Mouse (Mus musculus) naive thymus-derived CD4-positive, alpha-beta T cell, adult 2 months (primary cell): ENCODE results near the gene Spin4.
A peak's percentile ranks its signal among the peaks of the same experiment; 100 is the strongest.

Experiments
- DNase-seq: peaks from one replicate; pipeline ENCODE4 v3.0.0-alpha.2; 2011; ENCODE audit warnings: low read depth

The Spin4 gene

DNA sequence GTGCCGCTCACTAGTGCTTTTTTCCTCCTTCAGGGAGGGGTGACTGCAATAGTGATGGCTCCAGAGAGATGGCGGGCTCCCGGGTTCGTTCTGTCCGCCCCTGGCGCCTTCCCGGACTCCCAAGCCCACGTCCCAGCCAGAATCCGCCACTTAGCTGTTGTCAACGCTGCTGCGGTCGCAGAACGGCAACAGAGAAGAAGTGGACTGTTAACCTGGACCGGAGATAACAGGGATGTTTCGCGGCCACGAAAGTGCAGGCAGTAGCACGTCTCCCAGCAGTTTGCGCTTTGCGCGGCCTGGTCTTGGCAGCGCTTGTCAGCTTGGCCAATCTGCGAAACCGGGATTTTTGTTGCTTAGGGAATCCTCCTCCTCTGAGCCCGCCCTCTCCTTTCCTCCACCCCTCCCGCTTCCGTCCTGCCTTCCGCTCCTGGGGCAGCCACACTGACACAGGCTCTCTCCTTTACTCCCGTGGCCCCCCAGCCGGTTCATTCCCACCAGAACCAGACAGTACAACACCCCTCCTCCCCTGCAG is at the start of gene Spin4:
Gene Spin4 (minus strand): TSS at position 322 of the 532 bp plus-strand sequence.
- DNase-seq = peak; percentile 12

DNA sequence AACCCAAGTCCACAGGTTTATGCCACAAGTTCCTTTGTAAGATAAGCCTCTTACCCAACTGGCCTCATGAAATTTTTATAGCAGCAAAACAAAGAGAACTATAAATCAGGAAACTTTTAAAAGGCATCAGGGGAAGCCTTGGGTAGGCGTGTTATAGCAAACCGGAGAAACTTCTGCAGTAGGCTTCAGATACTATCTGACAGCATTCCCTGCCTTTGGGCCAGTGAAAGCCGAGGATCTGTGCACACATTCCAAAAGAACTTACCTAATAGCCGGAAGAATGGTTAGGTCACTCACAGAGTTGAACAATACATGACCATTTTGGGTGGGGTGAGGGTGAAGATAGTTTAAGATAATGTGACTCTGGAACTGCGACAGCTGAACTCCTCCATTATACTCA is 1.4 kb upstream of the Spin4 start:
- DNase-seq = no peak

DNA sequence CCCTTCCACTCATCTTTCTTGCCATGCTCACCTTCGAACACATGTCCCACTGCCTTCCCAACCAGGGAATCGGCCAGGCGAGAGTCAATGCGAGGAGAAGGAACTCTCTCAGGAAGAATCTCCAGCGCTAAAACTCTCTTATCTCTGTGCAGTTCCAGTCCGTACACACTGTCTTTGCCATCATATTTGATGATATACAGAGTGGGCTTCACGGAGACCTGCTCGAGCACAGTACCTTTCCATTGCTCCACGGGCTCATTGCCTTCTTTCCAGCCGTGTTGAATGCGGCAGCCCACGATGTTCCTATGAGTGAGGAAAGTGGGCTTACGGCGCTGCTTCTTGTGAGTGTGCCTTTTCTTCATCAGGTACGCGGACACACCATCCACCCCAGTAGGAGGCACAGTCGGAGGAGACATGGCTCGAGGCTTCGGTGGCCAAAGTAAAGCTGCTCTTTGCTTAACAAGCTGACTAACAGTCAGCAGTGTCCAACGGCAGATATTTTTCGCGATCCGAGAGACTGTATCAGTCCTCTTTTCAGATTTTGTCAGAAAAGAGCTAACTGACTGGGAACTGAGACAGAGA is 612 bp downstream of the Spin4 start:
- no peak for DNase-seq

DNA sequence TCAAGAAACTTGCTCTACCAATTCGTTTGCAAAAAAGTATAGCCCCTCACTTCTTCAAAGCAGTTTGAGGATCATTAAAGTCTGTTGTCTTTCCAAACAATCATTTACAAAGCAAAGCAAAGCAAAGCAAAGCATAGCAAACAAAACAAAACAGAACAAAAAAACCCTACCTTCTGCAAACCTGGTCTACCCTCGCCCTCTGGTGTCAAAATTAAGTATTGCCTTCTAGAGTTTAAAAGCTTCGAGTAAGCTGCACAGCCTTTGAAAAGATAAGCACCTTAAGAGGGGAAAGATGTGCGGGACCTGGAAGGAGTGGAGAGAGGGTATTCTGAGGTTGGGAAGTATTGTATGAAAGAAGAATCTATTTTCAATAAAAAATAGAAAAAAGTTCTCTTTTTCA is 14.4 kb downstream of the Spin4 start:
- DNase-seq = peak; percentile 63

DNA sequence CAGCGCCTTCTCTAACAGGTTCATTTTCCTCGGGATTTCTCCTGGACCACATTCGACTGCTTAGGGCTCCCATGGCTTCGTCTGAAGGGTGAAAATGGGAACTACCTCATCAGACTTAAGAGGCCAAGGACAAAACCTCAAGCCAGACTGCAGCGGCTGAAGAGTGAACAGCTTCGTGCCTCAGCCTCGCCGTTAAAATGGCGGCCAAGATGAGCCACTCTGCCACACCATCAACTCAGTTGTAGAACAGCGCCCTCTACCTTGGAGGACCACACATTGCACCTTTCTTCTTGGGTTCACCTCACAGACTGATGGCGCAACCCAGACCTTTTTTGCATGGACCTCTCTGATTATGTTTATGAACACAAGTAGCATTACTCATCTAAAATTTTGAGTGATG is 27.6 kb downstream of the Spin4 start:
- no peak for DNase-seq

DNA sequence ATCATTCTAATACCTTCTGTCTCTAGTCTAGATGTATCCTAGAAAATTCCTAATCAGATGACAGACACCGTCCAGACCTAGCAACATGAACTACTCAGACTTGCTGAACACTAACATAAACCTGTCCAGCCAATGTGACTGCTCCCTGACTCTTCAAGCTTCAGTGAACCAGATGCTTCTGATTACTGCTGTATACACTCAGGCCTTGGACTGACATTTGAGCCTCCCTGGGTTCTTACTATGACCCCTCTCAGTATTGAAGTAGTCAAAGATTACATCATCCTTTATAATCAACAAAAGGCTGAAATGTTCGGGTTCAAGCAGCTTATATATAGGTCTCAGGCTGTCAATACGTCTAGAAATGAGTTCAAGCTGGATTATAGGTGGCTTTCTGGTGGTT is 32.4 kb downstream of the Spin4 start:
- no peak for DNase-seq

DNA sequence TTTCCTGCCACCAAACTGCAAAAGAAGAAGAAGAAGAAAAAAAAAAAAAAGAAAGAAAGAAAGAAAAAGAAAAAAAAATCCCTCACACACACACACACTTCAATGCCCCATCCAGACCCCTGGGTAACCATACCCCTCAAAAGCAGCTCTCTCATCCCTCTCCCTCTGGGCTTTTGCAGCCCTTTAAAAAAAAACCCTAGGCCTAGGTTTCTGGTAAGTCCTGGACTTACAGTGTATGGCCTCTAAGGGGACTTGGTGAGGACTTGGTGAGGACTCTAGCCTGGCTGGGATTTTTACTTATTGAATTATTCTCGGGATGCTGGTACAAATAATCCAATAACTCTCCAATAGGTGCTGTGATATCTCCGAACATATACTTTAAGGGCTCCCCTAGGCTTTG is 35.6 kb downstream of the Spin4 start:
- DNase-seq = no peak

DNA sequence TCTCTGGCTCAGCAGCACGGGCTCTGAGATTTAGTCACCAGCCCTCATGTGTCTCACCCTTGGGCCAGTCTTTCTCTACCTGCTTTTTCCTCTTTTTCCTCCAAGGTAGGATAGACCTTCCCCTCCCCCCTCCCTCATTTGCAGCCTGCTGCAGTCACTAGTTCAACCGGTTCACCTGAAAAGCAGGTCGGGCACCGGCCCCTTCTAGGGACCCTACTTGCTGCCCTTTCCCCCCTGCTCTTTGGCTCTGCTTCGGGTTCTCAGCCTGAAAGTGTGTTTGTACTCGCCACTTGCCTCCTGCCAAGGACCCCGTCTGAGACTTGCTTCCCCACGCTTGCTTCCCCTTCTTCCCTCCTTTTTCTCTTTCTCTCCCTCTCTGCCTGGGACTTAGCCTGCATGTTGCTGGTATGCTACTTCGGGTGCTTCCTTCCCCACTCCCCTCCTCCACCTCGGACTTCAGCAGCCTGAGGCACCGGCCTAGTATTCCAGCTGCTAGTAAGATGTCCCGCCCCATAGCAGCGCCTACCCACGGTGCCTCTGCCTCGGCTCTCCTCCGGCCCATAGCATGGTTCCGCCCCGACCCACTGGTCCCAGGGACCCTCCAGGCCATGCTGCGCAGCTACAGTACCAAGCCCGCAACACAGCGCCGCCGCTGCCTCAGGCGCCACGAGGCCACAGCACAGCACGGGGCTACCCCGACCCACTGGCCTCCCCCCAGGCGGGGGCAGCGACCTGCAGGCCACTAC is 36.2 kb downstream of the Spin4 start:
- no peak for DNase-seq
